Mouse (Mus musculus): Measurements from ENCODE around the gene Lama2. TPM values are rescaled to one million over a fixed set of nuclear protein-coding genes. Genes with fewer than 3 reads are reported as not detected.

The Lama2 gene
- 24.6 and 42.9 TPM in 2 replicates for polyA plus RNA-seq (2012; rRNA removed; ENCODE audit: low replicate concordance)

GRCm38 (mm10) chr10:27619658-27620057 is at the start of gene Lama2:
TSS of gene Lama2 (minus strand) at chr10:27619758.

All from mammary gland, adult 2 months (tissue).